Mouse (Mus musculus): ENCODE measurements around the gene Dars. TPM values are rescaled to one million over a fixed set of nuclear protein-coding genes. Genes with fewer than 3 reads are reported as not detected.

Gene Dars
- total RNA-seq (2021), result 10 to 100 TPM; 69.2 to 71.5 TPM
- long read RNA-seq, experiment 1, transcript Dars-201 (16 exons, 2,175 nt), result major isoform, 49 of 52 reads
- long read RNA-seq, experiment 1, partial matches to known transcripts, result 1 of 52 reads
- long read RNA-seq, experiment 1, other reads (novel, unspliced or antisense), result 1 of 52 reads
- long read RNA-seq, experiment 2, transcript Dars-201 (16 exons, 2,175 nt), result major isoform, 26 of 30 reads
- long read RNA-seq, experiment 2, partial matches to known transcripts, result 1 of 30 reads
- long read RNA-seq, experiment 2, other reads (novel, unspliced or antisense), result 2 of 30 reads

GRCm38 (mm10) chr1:128416584-128417532, at the start of gene Dars:
Dars (minus strand) TSS chr1:128417368.
- peak; percentile 94 to 97 for DNase-seq

- no peak for DNase-seq
Measured at GRCm38 (mm10) chr1:128466828-128467227, 49.7 kb upstream of the Dars start.

GRCm38 (mm10) chr1:128463478-128463877, 46.3 kb upstream of the Dars start:
- DNase-seq, result no peak

GRCm38 (mm10) chr1:128462389-128462788, 45.2 kb upstream of the Dars start:
- DNase-seq, result no peak

- DNase-seq, result no peak
Measured at GRCm38 (mm10) chr1:128460780-128461179, 43.6 kb upstream of the Dars start.

GRCm38 (mm10) chr1:128459439-128459838, 42.3 kb upstream of the Dars start:
- no peak for DNase-seq

- DNase-seq, result no peak
Measured at GRCm38 (mm10) chr1:128459011-128459410, 41.8 kb upstream of the Dars start.

GRCm38 (mm10) chr1:128456844-128457445, 39.8 kb upstream of the Dars start:
- DNase-seq, result peak; percentile 42 to 74

GRCm38 (mm10) chr1:128456271-128456670, 39.1 kb upstream of the Dars start:
- peak in 1 of 2 experiments; percentile 34 for DNase-seq

GRCm38 (mm10) chr1:128452210-128452609, 35.0 kb upstream of the Dars start:
- no peak for DNase-seq

GRCm38 (mm10) chr1:128451183-128451582, 34.0 kb upstream of the Dars start:
- no peak for DNase-seq

- DNase-seq, result no peak
Measured at GRCm38 (mm10) chr1:128447206-128447902, 30.2 kb upstream of the Dars start.

GRCm38 (mm10) chr1:128443890-128444839, 27.0 kb upstream of the Dars start:
- peak; percentile 13 to 35 for DNase-seq

GRCm38 (mm10) chr1:128441129-128441473, 23.9 kb upstream of the Dars start:
- no peak for DNase-seq

- peak in 1 of 2 experiments; percentile 31 for DNase-seq
Measured at GRCm38 (mm10) chr1:128440386-128441128, 23.4 kb upstream of the Dars start.

- no peak for DNase-seq
Measured at GRCm38 (mm10) chr1:128439618-128440017, 22.4 kb upstream of the Dars start.

- no peak for DNase-seq
Measured at GRCm38 (mm10) chr1:128438526-128438925, 21.4 kb upstream of the Dars start.

GRCm38 (mm10) chr1:128437276-128437675, 20.1 kb upstream of the Dars start:
- DNase-seq, result no peak

- DNase-seq, result no peak
Measured at GRCm38 (mm10) chr1:128436015-128436414, 18.8 kb upstream of the Dars start.

- DNase-seq, result no peak
Measured at GRCm38 (mm10) chr1:128435551-128435950, 18.4 kb upstream of the Dars start.

Data from heart, adult 18-20 months (tissue).